Mouse (Mus musculus) olfactory bulb, adult 2 months (tissue): ENCODE data around the gene Rfx8. TPM values are rescaled to one million over a fixed set of nuclear protein-coding genes. Genes with fewer than 3 reads are reported as not detected.

Experiments used
- H3K27ac ChIP-seq: fragments of 200-500 bp; 2 replicates; pipeline ENCODE4 v1.5.1; 2012; ENCODE audit warnings: low read depth, low read length; ENCODE audit not compliant: insufficient read depth
- H3K4me1 ChIP-seq: fragments of 200-500 bp; 2 replicates; pipeline ENCODE4 v1.6.1; 2012; ENCODE audit warnings: low read length; ENCODE audit not compliant: control insufficient read depth, insufficient read depth
- H3K4me3 ChIP-seq: fragments of 200-500 bp; 2 replicates; pipeline ENCODE4 v1.5.1; 2012; ENCODE audit warnings: mild to moderate bottlenecking, low read depth, low read length, moderate library complexity; ENCODE audit not compliant: insufficient read depth
- CTCF ChIP-seq: fragments of 200-500 bp; IDR thresholded peaks from 2 replicates; pipeline ENCODE4 v1.5.1; 2012; ENCODE audit warnings: low read depth, mild to moderate bottlenecking, low read length, moderate library complexity; ENCODE audit not compliant: insufficient read depth
- POLR2A ChIP-seq: fragments of 200-500 bp; IDR thresholded peaks from 2 replicates; pipeline ENCODE4 v1.6.1; 2012; ENCODE audit warnings: mild to moderate bottlenecking, low read depth, low read length, moderate library complexity; ENCODE audit not compliant: insufficient read depth
- WGBS: fragments of 180-500 bp; shearing (Covaris S2); methylation state at CpG from one replicate; pipeline ENCODE4 v1.1.7; 2018; 5-methylcytosine and 5-hydroxymethylcytosine counted together
- polyA plus RNA-seq: library from polyadenylated mRNA; stranded (reverse); fragments of >200 nt; gene quantifications from 2 replicates; pipeline ENCODE4 v1.2.4, GENCODE M21; 2012; ENCODE audit warnings: low replicate concordance; ENCODE audit not compliant: missing spikeins, insufficient read depth, insufficient read length

Rfx8 gene
- polyA plus RNA-seq, 1 experiment, result not detected

GRCm38 (mm10) chr1:39735927-39736604, 15.3 kb upstream of the Rfx8 start:
- H3K4me1 ChIP-seq, result peaks cover 6% of the 10 kb centered on the region; the same call in 1 of the 2 replicates
- no peak overlapping the region for H3K27ac ChIP-seq
- TF ChIP-seq POLR2A (no peak), CTCF (no peak)
- no peak overlapping the region for H3K4me3 ChIP-seq
- 58% methylated on average over 8 of the region's 8 CpGs for WGBS

GRCm38 (mm10) chr1:39735493-39735892, 14.7 kb upstream of the Rfx8 start:
- TF ChIP-seq POLR2A (no peak), CTCF (no peak)
- Histone ChIP-seq H3K4me1 (peaks cover 3% of the 10 kb centered on the region; the same call in 1 of the 2 replicates), H3K4me3 (no peak overlapping the region), H3K27ac (no peak overlapping the region)
- WGBS, result 78% methylated on average over 2 of the region's 2 CpGs

GRCm38 (mm10) chr1:39734881-39735280, 14.1 kb upstream of the Rfx8 start:
- no peak for TF ChIP-seq CTCF
- no peak for TF ChIP-seq POLR2A
- no peak overlapping the region for H3K4me3 ChIP-seq
- no peak overlapping the region for H3K27ac ChIP-seq
- H3K4me1 ChIP-seq, result peaks cover 3% of the 10 kb centered on the region; the same call in 1 of the 2 replicates
- WGBS, result 93% methylated on average over 6 of the region's 6 CpGs

- peaks cover 3% of the 10 kb centered on the region; the same call in 1 of the 2 replicates for H3K4me1 ChIP-seq
- no peak overlapping the region for H3K27ac ChIP-seq
- WGBS, result 87% methylated on average over 13 of the region's 13 CpGs
- TF ChIP-seq CTCF (no peak), POLR2A (no peak)
- no peak overlapping the region for H3K4me3 ChIP-seq
These were observed 13.5 kb upstream of the Rfx8 start for GRCm38 (mm10) chr1:39734311-39734710.

- Histone ChIP-seq H3K27ac (no peak overlapping the region), H3K4me1 (peaks cover 3% of the 10 kb centered on the region; the same call in 1 of the 2 replicates), H3K4me3 (no peak overlapping the region)
- 97% methylated on average over 10 of the region's 10 CpGs for WGBS
- TF ChIP-seq CTCF (no peak), POLR2A (no peak)
These were observed 13.1 kb upstream of the Rfx8 start for GRCm38 (mm10) chr1:39733876-39734275.

GRCm38 (mm10) chr1:39732081-39732480, 11.3 kb upstream of the Rfx8 start:
- WGBS, result 78% methylated on average over 10 of the region's 10 CpGs
- TF ChIP-seq POLR2A, result no peak
- no peak for TF ChIP-seq CTCF
- Histone ChIP-seq H3K4me3 (no peak overlapping the region), H3K4me1 (peaks cover 3% of the 10 kb centered on the region; the same call in 1 of the 2 replicates), H3K27ac (no peak overlapping the region)

GRCm38 (mm10) chr1:39731543-39731942, 10.7 kb upstream of the Rfx8 start:
- Histone ChIP-seq H3K4me3 (no peak overlapping the region), H3K4me1 (peaks cover 3% of the 10 kb centered on the region; the same call in 1 of the 2 replicates), H3K27ac (no peak overlapping the region)
- WGBS, result 40% methylated on average over 9 of the region's 9 CpGs
- TF ChIP-seq POLR2A, result no peak
- no peak for TF ChIP-seq CTCF

- no peak overlapping the region for H3K4me3 ChIP-seq
- H3K27ac ChIP-seq, result no peak overlapping the region
- no peaks in the 10 kb centered on the region for H3K4me1 ChIP-seq
- 53% methylated on average over 5 of the region's 5 CpGs for WGBS
- TF ChIP-seq CTCF (no peak), POLR2A (no peak)
These were observed 10.1 kb upstream of the Rfx8 start for GRCm38 (mm10) chr1:39730868-39731267.

GRCm38 (mm10) chr1:39729919-39730318, 9.1 kb upstream of the Rfx8 start:
- Histone ChIP-seq H3K27ac (no peak overlapping the region), H3K4me1 (no peaks in the 10 kb centered on the region), H3K4me3 (no peak overlapping the region)
- WGBS, result 91% methylated on average over 6 of the region's 6 CpGs
- no peak for TF ChIP-seq CTCF
- no peak for TF ChIP-seq POLR2A

GRCm38 (mm10) chr1:39721351-39721726, 542 bp upstream of the Rfx8 start:
- WGBS, result 38% methylated on average over 9 of the region's 9 CpGs
- no peak overlapping the region for H3K27ac ChIP-seq
- TF ChIP-seq POLR2A, result no peak
- TF ChIP-seq CTCF, result no peak
- H3K4me3 ChIP-seq, result no peak overlapping the region
- peaks cover 9% of the 10 kb centered on the region for H3K4me1 ChIP-seq
